Mouse (Mus musculus): ENCODE measurements at regions not wholly inside any gene's neighbourhood (a gene's known extent, or its start where the extent isn't known, plus 50 kb on each side); places are given as distances from the start of the nearest gene placed in this dataset.
A peak's percentile ranks its signal among the peaks of the same experiment; 100 is the strongest.

- no peak overlapping the region for H3K4me3 ChIP-seq (ENCODE audit: low read depth, low read length)
- no peaks in the 10 kb centered on the region for H3K9me3 ChIP-seq (ENCODE audit: control insufficient read depth)
- H3K4me2 ChIP-seq (replicated peaks; ENCODE audit: low read depth), result no peak overlapping the region
- no peaks in the 10 kb centered on the region for H3K36me3 ChIP-seq (ENCODE audit: control insufficient read depth, insufficient read depth)
- no peaks in the 10 kb centered on the region for H3K4me1 ChIP-seq (replicated peaks; ENCODE audit: control insufficient read depth, insufficient read depth, low read length)
- no peak overlapping the region for H3K27ac ChIP-seq (ENCODE audit: low read depth, low read length)
- no peak for ATAC-seq
- H3K9ac ChIP-seq (ENCODE audit: low read depth, low read length), result no peak overlapping the region
- 86% methylated on average over 2 of the region's 2 CpGs for WGBS
- TF ChIP-seq CTCF (IDR thresholded peaks at IDR 0.05; ENCODE audit: low read depth), result no peak
- no peaks in the 10 kb centered on the region for H3K27me3 ChIP-seq (replicated peaks; ENCODE audit: control insufficient read depth, insufficient read depth, low read length)
Observed at GRCm38 (mm10) chr16:24042216-24042615, 53.6 kb upstream of the Bcl6 start.

DNA sequence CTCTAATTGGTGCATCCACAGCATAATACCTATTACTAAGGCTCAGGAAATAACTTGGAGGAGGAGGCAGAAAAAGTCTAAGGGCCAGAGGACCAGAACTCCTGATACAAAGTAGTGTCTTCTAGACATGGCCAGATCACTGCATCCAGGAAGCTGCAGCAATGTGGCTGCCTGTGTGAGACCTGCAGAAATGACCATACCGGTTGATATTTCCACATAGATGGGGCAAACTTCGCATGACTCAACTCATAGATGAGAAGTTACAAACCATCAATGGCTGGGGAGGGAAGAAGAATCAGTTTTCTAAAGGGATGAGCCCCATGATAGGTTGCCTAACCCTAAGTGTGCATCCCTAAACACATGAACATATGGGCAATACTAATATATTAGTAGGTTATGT is 52.8 kb upstream of the Bcl6 start:
- H3K36me3 ChIP-seq (ENCODE audit: control insufficient read depth, insufficient read depth), result no peaks in the 10 kb centered on the region
- no peak overlapping the region for H3K9ac ChIP-seq (ENCODE audit: low read depth, low read length)
- no peak overlapping the region for H3K4me2 ChIP-seq (replicated peaks; ENCODE audit: low read depth)
- no peak overlapping the region for H3K4me3 ChIP-seq (ENCODE audit: low read depth, low read length)
- 78% methylated on average over 2 of the region's 2 CpGs for WGBS
- no peaks in the 10 kb centered on the region for H3K27me3 ChIP-seq (replicated peaks; ENCODE audit: control insufficient read depth, insufficient read depth, low read length)
- H3K9me3 ChIP-seq (ENCODE audit: control insufficient read depth), result no peaks in the 10 kb centered on the region
- H3K4me1 ChIP-seq (replicated peaks; ENCODE audit: control insufficient read depth, insufficient read depth, low read length), result no peaks in the 10 kb centered on the region
- no peak for TF ChIP-seq CTCF (IDR thresholded peaks at IDR 0.05; ENCODE audit: low read depth)
- H3K27ac ChIP-seq (ENCODE audit: low read depth, low read length), result no peak overlapping the region
- ATAC-seq, result no peak

- H3K27ac ChIP-seq (ENCODE audit: low read depth, low read length), result no peak overlapping the region
Observed at GRCm38 (mm10) chr16:24039765-24040164, 51.1 kb upstream of the Bcl6 start.

More at GRCm38 (mm10) chr16:24039765-24040164, 51.1 kb upstream of the Bcl6 start:
- H3K9ac ChIP-seq (ENCODE audit: low read depth, low read length), result no peak overlapping the region
- no peaks in the 10 kb centered on the region for H3K4me1 ChIP-seq (replicated peaks; ENCODE audit: control insufficient read depth, insufficient read depth, low read length)
- no peaks in the 10 kb centered on the region for H3K9me3 ChIP-seq (ENCODE audit: control insufficient read depth)
- H3K27me3 ChIP-seq (replicated peaks; ENCODE audit: control insufficient read depth, insufficient read depth, low read length), result no peaks in the 10 kb centered on the region
- TF ChIP-seq CTCF (IDR thresholded peaks at IDR 0.05; ENCODE audit: low read depth), result no peak
- no peaks in the 10 kb centered on the region for H3K36me3 ChIP-seq (ENCODE audit: control insufficient read depth, insufficient read depth)
- 59% methylated on average over 4 of the region's 4 CpGs for WGBS
- H3K4me2 ChIP-seq (replicated peaks; ENCODE audit: low read depth), result no peak overlapping the region
- ATAC-seq, result peak; percentile 58; the same call in 1 of the 2 replicates
- no peak overlapping the region for H3K4me3 ChIP-seq (ENCODE audit: low read depth, low read length)

Data from intestine, postnatal 0 days (tissue).